Mouse (Mus musculus) stomach, postnatal 0 days (tissue): ENCODE results near the gene Pabpn1l. TPM values are rescaled to one million over a fixed set of nuclear protein-coding genes. Genes with fewer than 3 reads are reported as not detected.

Experiments
- ATAC-seq: fragments of 200-750 bp; cut with Nextera tagmentation; 2 replicates; pipeline ENCODE4 v1.8.0; 2017; ENCODE audit not compliant: low FRiP score, low TSS enrichment
- DNase-seq: peaks from one replicate; pipeline ENCODE4 v3.0.0-alpha.2; 2016; ENCODE audit warnings: low spot score
- H3K27ac ChIP-seq: fragments of 300-500 bp; sonication (generic); replicated peaks from 2 replicates; pipeline ENCODE4 v1.5.1; 2014; ENCODE audit warnings: mild to moderate bottlenecking, control low read depth
- H3K27me3 ChIP-seq: fragments of 300-500 bp; sonication (generic); 2 replicates; pipeline ENCODE4 v1.6.1; 2014; ENCODE audit warnings: low read length; ENCODE audit not compliant: control insufficient read depth, insufficient read depth
- H3K36me3 ChIP-seq: fragments of 300-500 bp; sonication (generic); 2 replicates; pipeline ENCODE4 v1.6.1; 2014; ENCODE audit warnings: low read length, mixed read lengths; ENCODE audit not compliant: control insufficient read depth, insufficient read depth
- H3K4me1 ChIP-seq: fragments of 300-500 bp; sonication (generic); replicated peaks from 2 replicates; pipeline ENCODE4 v1.6.1; 2014; ENCODE audit warnings: antibody characterized with exemption; ENCODE audit not compliant: control insufficient read depth, insufficient read depth
- H3K4me2 ChIP-seq: fragments of 300-500 bp; sonication (generic); replicated peaks from 2 replicates; pipeline ENCODE4 v1.6.1; 2014; ENCODE audit warnings: low read depth, mild to moderate bottlenecking, control low read depth, moderate library complexity
- H3K4me3 ChIP-seq: fragments of 300-500 bp; sonication (generic); 2 replicates; pipeline ENCODE4 v1.5.1; 2014; ENCODE audit warnings: low read depth, low read length, control low read depth
- H3K9ac ChIP-seq: fragments of 300-500 bp; sonication (generic); 2 replicates; pipeline ENCODE4 v1.6.1; 2014; ENCODE audit warnings: mild to moderate bottlenecking, low read length, control low read depth, mixed read lengths
- H3K9me3 ChIP-seq: fragments of 300-500 bp; sonication (generic); 2 replicates; pipeline ENCODE4 v1.6.1; 2016; ENCODE audit warnings: low read length; ENCODE audit not compliant: control insufficient read depth
- CTCF ChIP-seq: IDR thresholded peaks from 2 replicates; pipeline ENCODE4 v1.5.1; 2016; ENCODE audit warnings: antibody characterized with exemption, low read depth, mild to moderate bottlenecking, moderate library complexity
- EP300 ChIP-seq: optimal IDR thresholded peaks from 2 replicates; pipeline ENCODE3; 2016; ENCODE audit warnings: antibody characterized with exemption
- WGBS: fragments of 180-500 bp; shearing (Covaris S2); extraction: QIAGEN DNeasy Blood & Tissue Kit; methylation state at CpG from one replicate; pipeline ENCODE4 v1.1.7; 2014; 5-methylcytosine and 5-hydroxymethylcytosine counted together
- polyA plus RNA-seq: library from polyadenylated mRNA; unstranded; fragments of >200 nt; fragmentation: Nextera tagmentation; extraction: Ambion mirVana; gene quantifications from 2 replicates; pipeline ENCODE4 v1.2.1, GENCODE M21; 2015

The Pabpn1l gene
- polyA plus RNA-seq, 1 experiment from 2014 or later: 0.08 TPM

DNA sequence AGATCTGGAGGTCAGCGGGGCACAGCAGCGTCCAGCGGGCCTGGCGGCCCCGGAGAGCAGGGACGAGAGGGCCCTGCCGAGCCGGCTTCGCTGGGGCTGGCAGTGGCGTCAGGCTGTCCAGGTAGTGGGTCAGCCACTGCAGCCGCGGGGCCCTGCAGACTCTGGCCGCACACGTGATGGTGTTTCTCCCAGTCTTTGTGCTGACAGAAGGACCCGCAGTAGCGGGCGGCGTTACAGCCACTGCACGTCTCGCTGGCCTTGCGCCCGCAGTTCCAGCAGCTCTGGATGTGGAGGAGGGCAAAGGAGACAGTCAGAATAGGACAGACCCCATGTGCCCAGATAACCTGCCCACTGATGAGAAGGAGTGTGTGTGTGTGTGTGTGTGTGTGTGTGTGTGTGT, 8.2 kb upstream of the Pabpn1l start:
- Histone ChIP-seq H3K27me3 (no peaks in the 10 kb centered on the region), H3K9ac (no peak overlapping the region), H3K27ac (no peak overlapping the region), H3K4me2 (no peak overlapping the region), H3K4me3 (no peak overlapping the region), H3K4me1 (no peaks in the 10 kb centered on the region), H3K36me3 (no peaks in the 10 kb centered on the region), H3K9me3 (no peaks in the 10 kb centered on the region)
- WGBS: 59% methylated on average over 22 of the region's 22 CpGs
- TF ChIP-seq CTCF: no peak
- TF ChIP-seq EP300: no peak
- no peak for DNase-seq
- ATAC-seq: no peak

DNA sequence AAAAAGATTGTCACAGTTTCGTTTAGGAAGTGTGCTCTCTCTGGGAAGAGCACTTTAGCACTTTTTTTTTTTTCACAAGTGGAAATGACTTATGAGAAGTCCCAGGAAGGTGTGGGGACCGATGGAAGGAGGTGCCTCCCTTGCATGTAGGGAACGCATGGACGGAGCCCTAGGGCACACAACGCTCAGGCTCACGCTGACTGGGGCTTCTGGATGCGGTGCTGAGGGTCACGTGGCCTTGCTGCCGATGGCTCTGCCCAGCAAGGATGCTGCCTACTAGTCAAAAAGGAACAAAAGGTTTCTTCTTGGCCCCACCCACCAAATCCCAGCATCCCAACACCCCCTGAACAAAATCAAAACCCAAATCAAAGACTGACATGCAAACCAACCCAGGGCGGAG, 6.8 kb upstream of the Pabpn1l start:
- Histone ChIP-seq H3K4me3 (no peak overlapping the region), H3K9ac (no peak overlapping the region), H3K4me1 (no peaks in the 10 kb centered on the region), H3K27ac (no peak overlapping the region), H3K27me3 (no peaks in the 10 kb centered on the region), H3K4me2 (no peak overlapping the region), H3K36me3 (no peaks in the 10 kb centered on the region), H3K9me3 (no peaks in the 10 kb centered on the region)
- no peak for ATAC-seq
- TF ChIP-seq CTCF: no peak
- 60% methylated on average over 10 of the region's 10 CpGs for WGBS
- no peak for DNase-seq

DNA sequence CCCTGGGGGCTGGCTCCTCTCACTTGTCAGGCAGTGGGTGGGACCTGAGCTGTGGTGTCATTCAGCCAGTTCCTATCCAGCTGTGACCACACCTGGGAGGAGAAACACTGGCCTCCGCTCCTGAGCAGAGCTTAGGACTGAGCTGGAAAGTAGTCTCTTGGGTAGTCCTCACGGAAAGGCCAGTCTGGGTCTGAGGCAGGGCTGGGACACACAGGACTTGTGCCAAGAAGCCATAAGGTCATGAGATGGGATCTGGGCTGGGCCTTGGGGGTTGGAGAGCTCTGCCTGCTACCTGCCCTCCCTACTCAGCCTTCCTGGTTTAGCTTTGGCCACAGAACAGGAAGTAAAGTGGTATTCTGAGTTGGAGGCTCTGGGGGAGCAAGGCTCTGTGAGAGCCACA, 4.4 kb upstream of the Pabpn1l start:
- H3K9me3 ChIP-seq: no peaks in the 10 kb centered on the region
- no peak overlapping the region for H3K4me2 ChIP-seq
- TF ChIP-seq CTCF: no peak
- TF ChIP-seq EP300: no peak
- H3K4me3 ChIP-seq: no peak overlapping the region
- H3K27ac ChIP-seq: no peak overlapping the region
- H3K36me3 ChIP-seq: no peaks in the 10 kb centered on the region
- H3K27me3 ChIP-seq: no peaks in the 10 kb centered on the region
- no peaks in the 10 kb centered on the region for H3K4me1 ChIP-seq
- 69% methylated on average over 2 of the region's 2 CpGs for WGBS
- ATAC-seq: no peak
- no peak overlapping the region for H3K9ac ChIP-seq
- no peak for DNase-seq

DNA sequence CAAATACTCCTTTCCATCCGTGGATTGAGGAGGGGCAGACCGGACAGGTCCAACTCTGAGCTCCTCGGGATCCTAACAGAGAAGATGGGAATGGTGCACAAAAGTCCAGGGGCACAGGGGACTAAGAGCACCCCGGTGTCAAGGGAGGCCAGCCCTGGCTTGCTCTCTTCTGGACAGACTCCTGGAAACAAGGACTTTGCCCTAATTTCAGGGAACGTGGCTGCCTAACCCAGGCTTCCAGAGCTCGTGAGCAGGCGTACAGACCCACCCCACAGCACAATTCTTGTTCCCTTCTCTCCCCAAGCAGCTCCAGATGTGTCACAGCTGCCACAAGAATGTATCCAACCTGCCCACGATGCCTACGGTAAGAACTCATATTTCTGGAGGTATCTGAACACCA, 3.3 kb upstream of the Pabpn1l start:
- DNase-seq: no peak
- WGBS: 75% methylated on average over 9 of the region's 9 CpGs
- ATAC-seq: no peak
- Histone ChIP-seq H3K27ac (no peak overlapping the region), H3K4me3 (no peak overlapping the region), H3K27me3 (no peaks in the 10 kb centered on the region), H3K9me3 (no peaks in the 10 kb centered on the region), H3K4me2 (no peak overlapping the region), H3K4me1 (no peaks in the 10 kb centered on the region), H3K9ac (no peak overlapping the region), H3K36me3 (no peaks in the 10 kb centered on the region)
- TF ChIP-seq EP300 (no peak), CTCF (no peak)

DNA sequence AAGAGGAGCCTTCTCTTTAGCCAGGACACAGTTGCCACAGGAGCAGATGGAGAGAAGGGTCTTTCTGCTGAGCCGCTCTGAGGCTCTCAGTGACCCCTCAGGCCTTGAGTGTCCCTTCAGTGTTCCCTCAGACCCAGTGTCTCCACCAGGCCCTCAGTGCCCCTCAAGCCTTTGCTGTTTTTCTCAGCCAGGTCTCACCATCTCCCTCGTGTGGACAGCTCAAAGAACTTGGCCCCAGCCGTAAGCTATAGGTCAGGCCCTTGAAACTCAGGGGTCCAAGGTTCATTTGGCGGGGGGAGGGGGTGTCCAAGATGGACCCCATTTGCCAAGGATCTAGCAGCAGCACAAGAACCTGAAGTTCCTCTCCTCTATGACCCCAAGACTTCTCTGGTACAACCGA, 2.1 kb upstream of the Pabpn1l start:
- WGBS: 69% methylated on average over 5 of the region's 5 CpGs
- TF ChIP-seq EP300: no peak
- TF ChIP-seq CTCF: peak; percentile 36
- DNase-seq: no peak
- no peak overlapping the region for H3K4me2 ChIP-seq
- no peaks in the 10 kb centered on the region for H3K4me1 ChIP-seq
- H3K9ac ChIP-seq: no peak overlapping the region
- no peaks in the 10 kb centered on the region for H3K36me3 ChIP-seq
- no peak overlapping the region for H3K27ac ChIP-seq
- no peak for ATAC-seq
- H3K9me3 ChIP-seq: no peaks in the 10 kb centered on the region
- H3K27me3 ChIP-seq: no peaks in the 10 kb centered on the region
- H3K4me3 ChIP-seq: no peak overlapping the region

DNA sequence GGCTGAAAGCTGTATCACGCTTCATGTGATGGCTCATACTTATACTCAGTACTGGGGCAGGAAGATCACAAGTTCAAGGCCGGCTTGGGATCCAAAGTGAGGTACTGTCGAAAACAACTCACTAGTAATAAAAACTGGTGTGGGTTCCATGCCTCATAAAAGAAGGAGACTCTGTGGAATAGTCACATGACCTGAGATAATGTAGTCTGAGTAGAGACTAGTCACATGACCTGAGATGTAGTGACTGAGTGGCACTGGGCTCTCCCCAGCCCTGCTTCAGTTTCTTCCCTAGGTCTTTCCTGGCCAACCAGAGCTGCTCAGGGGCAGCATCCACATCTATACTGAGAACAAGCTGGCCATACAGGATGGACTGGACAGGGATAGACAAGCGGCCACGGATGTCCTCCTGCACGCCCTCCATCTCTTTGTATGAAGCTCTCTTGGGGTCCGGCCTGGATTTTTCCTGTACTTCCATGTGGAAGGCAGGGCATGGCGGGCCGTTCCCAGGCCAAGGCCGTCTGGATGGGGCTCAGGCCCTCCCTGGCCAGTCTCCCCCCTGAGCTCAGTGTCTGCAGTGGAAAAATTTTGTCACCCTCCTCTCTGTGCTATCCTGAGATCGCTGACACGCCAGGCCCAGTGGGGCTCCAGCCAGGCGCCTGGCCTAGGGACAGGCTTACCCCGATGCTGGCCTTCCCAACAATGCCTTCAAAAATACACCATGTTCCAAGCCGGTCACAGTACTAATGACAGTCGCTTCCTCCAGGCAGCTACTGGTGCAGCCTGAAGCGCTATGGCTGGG, 1.5 kb upstream of the Pabpn1l start:
- ATAC-seq: no peak
- Histone ChIP-seq H3K27ac (no peak overlapping the region), H3K9me3 (no peaks in the 10 kb centered on the region), H3K36me3 (no peaks in the 10 kb centered on the region), H3K4me3 (no peak overlapping the region), H3K27me3 (no peaks in the 10 kb centered on the region), H3K4me1 (no peaks in the 10 kb centered on the region), H3K9ac (no peak overlapping the region), H3K4me2 (no peak overlapping the region)
- 89% methylated on average over 17 of the region's 17 CpGs for WGBS
- DNase-seq: no peak
- no peak for TF ChIP-seq EP300
- no peak for TF ChIP-seq CTCF
